Mouse (Mus musculus) sigmoid colon, adult 10 weeks (tissue): ENCODE results near the gene Olfr1457. TPM values are rescaled to one million over a fixed set of nuclear protein-coding genes. Genes with fewer than 3 reads are reported as not detected.

Source experiments
- polyA plus RNA-seq: library from polyadenylated mRNA; stranded (reverse); fragments of 350-450 nt; fragmentation: Illumina TruSeq; extraction: RNeasy Lipid Tissue Mini Kit (QIAGEN cat#74804); gene quantifications from one replicate; pipeline ENCODE4 v1.2.3, GENCODE M21; 2014; ENCODE audit warnings: low read depth, low replicate concordance

Olfr1457 gene
- polyA plus RNA-seq: not detected

DNA sequence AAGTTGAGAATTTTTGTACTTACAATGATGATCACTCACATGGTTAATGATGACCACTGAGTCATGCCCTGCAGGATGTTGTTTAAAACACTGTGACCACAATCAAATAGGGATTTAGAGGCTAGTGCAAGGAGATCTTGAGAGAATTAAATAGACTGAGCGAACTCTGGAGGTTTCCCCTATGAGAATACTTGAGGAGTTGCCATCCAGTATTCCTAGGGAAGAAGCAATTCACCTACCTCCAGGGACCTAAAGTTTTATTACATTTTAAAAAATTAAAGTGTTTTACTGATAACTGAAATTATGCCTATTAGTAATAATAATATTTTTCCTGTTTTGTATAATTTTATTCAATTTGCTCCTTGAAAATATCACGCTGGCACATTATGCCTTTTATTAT, at the start of gene Olfr1457:
Gene Olfr1457 (minus strand): TSS at position 101 of the 400 bp plus-strand sequence.

DNA sequence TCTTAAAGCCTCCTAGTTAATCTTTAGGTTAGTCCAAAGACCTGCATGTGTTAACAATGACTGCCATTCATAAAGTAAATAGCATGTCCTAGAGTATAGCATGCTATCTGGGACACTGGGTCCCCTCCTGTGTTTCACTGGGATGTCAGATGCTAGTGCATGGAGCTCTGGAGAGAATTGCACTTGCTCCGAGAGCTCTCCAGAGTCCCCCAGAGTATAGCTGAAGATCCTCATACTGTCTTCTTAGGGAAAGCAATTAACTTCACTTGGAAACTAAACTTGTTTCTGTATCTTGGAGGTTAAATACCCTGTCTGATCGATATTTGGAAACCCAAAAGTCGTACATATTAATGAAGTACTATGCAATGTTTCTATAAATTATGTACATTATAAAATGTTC, 9.0 kb upstream of the Olfr1457 start, which contains the start of gene Olfr1458:
Gene Olfr1458 (minus strand): TSS at position 101 of the 400 bp plus-strand sequence.

DNA sequence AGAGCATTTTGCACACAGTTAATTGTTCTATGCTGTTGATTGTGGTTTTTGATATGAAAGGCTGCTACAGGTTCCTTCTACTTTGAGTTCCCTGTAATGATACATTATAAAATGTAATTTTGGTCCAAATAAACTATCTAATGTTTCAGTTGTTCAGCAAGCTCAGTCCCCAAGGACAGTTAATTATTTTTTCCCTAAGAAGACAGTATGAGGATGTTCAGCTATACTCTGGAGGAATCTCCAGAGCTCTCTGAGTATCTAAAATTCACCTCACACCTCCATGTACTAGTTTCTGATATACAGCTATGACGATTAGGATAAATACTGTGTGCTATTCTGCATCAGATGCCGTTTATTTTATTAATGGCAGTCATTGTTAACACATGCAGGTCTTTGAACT, 37.4 kb downstream of the Olfr1457 start, which contains the start of gene Olfr1454:
Gene Olfr1454 (plus strand): TSS at position 301 of the 400 bp plus-strand sequence.

Other genes with a start within 250 kb of the Olfr1457 start
- gene Olfr1444, start 240.6 kb downstream of the Olfr1457 start, polyA plus RNA-seq: not detected
- gene Olfr1445, start 214.0 kb downstream of the Olfr1457 start, polyA plus RNA-seq: not detected
- gene Olfr1446, start 204.4 kb downstream of the Olfr1457 start, polyA plus RNA-seq: not detected
- gene Olfr1447, start 194.1 kb downstream of the Olfr1457 start, polyA plus RNA-seq: not detected
- gene Olfr1448, start 173.5 kb downstream of the Olfr1457 start, polyA plus RNA-seq: not detected
- not detected for gene Olfr1449, start 167.1 kb downstream of the Olfr1457 start, polyA plus RNA-seq
- not detected for gene Olfr1450, start 147.6 kb downstream of the Olfr1457 start, polyA plus RNA-seq
- not detected for gene Olfr1451, start 102.9 kb downstream of the Olfr1457 start, polyA plus RNA-seq
- gene Olfr1453, start 69.6 kb downstream of the Olfr1457 start, polyA plus RNA-seq: not detected
- not detected for gene Olfr1454, start 37.3 kb downstream of the Olfr1457 start, polyA plus RNA-seq
- not detected for gene Olfr1458, start 8.9 kb upstream of the Olfr1457 start, polyA plus RNA-seq
- not detected for gene Olfr1459, start 51.7 kb upstream of the Olfr1457 start, polyA plus RNA-seq
- gene Olfr1461, start 65.1 kb upstream of the Olfr1457 start, polyA plus RNA-seq: not detected
- gene Olfr1462, start 87.8 kb upstream of the Olfr1457 start, polyA plus RNA-seq: not detected
- not detected for gene Olfr1463, start 133.4 kb upstream of the Olfr1457 start, polyA plus RNA-seq
- not detected for gene Olfr1465, start 217.7 kb upstream of the Olfr1457 start, polyA plus RNA-seq
- gene Olfr1466, start 241.0 kb upstream of the Olfr1457 start, polyA plus RNA-seq: not detected